19 mouse cellular contexts compared by ENCODE assay signal in genomic region chr6:91095072-91095601, GRCm38 (mm10). TPM values are rescaled to one million over a fixed set of nuclear protein-coding genes. Genes with fewer than 3 reads are reported as not detected.
DNase-seq lines count a peak whose midpoint lies in the region; ATAC-seq and TF ChIP-seq lines count a peak whose summit lies in the region.
"Had no signal": no experiment of that assay in that cellular context is flagged by ENCODE, and none has a peak within 500 bp of the region (broad histone marks: within the 10 kb centered on the region; RNA-seq: fewer than 3 reads in every experiment).

No protein-coding gene starts in this region.

- intact Hi-C loops in left cerebral cortex, postnatal 36 days (cut with DNase I), result no loop called here
- intact Hi-C loops in heart, adult 2 months (cut with DNase I), result no loop called here

- ATAC-seq in kidney, embryonic 16.5 days (ENCODE audit: low FRiP score, low TSS enrichment), result no peak
- ATAC-seq: lung, postnatal 0 days had no signal

- H3K9ac ChIP-seq in kidney, embryonic 16.5 days (replicated peaks; ENCODE audit: low read length), result no peak overlapping the region
- no peak overlapping the region for H3K9ac ChIP-seq in heart, adult 2 months (ENCODE audit: low read depth, low read length)
- H3K9ac ChIP-seq: heart, embryonic 13.5 days; limb, embryonic 12.5 days; liver, embryonic 15.5 days had no signal

- no peak for TF ChIP-seq POLR2A in kidney, adult 2 months (IDR thresholded peaks at IDR 0.05; ENCODE audit: low read depth, low read length)
- no peak for TF ChIP-seq POLR2A in heart, adult 2 months (IDR thresholded peaks at IDR 0.05; ENCODE audit: insufficient read depth, low read depth, low read length)

- H3K27ac ChIP-seq in kidney, adult 2 months (ENCODE audit: insufficient read depth, low read depth, low read length), result no peak overlapping the region
- H3K27ac ChIP-seq in kidney, embryonic 16.5 days (ENCODE audit: low read length), result no peak overlapping the region
- no peak overlapping the region for H3K27ac ChIP-seq in heart, adult 2 months
- no peak overlapping the region for H3K27ac ChIP-seq in limb, embryonic 10.5 days
- H3K27ac ChIP-seq: heart, embryonic 13.5 days; limb, embryonic 12.5 days; liver, embryonic 15.5 days had no signal

- H3K9me3 ChIP-seq in kidney, embryonic 16.5 days (ENCODE audit: low read length), result peaks cover 6% of the 10 kb centered on the region; the same call in 1 of the 2 replicates
- H3K9me3 ChIP-seq in limb, embryonic 10.5 days (replicated peaks), result no peaks in the 10 kb centered on the region
- H3K9me3 ChIP-seq: limb, embryonic 12.5 days; liver, embryonic 15.5 days had no signal

- H3K4me1 ChIP-seq in kidney, adult 2 months (ENCODE audit: control insufficient read depth, insufficient read depth, low read length), result no peaks in the 10 kb centered on the region; the same call in 1 of the 2 replicates
- H3K4me1 ChIP-seq in kidney, embryonic 16.5 days (ENCODE audit: insufficient read depth, low read length), result no peaks in the 10 kb centered on the region
- H3K4me1 ChIP-seq in heart, adult 2 months (ENCODE audit: control insufficient read depth, insufficient read depth, low read length), result no peaks in the 10 kb centered on the region
- H3K4me1 ChIP-seq in limb, embryonic 10.5 days, result peaks cover 10% of the 10 kb centered on the region
- H3K4me1 ChIP-seq: heart, embryonic 13.5 days; liver, embryonic 15.5 days had no signal

- TF ChIP-seq CTCF in kidney, adult 2 months (conservative IDR thresholded peaks at IDR 0.05; ENCODE audit: insufficient read depth, insufficient read length, low read depth, low read length), result no peak
- TF ChIP-seq CTCF in heart, adult 2 months (IDR thresholded peaks at IDR 0.05), result no peak

- no peaks in the 10 kb centered on the region for H3K79me2 ChIP-seq in heart, adult 2 months (replicated peaks; ENCODE audit: control insufficient read depth, insufficient read depth, low read length)

- H3K4me3 ChIP-seq in kidney, adult 2 months (ENCODE audit: insufficient read depth, low read depth, low read length), result no peak overlapping the region
- no peak overlapping the region for H3K4me3 ChIP-seq in kidney, embryonic 16.5 days (ENCODE audit: low read length)
- no peak overlapping the region for H3K4me3 ChIP-seq in heart, adult 2 months
- no peak overlapping the region for H3K4me3 ChIP-seq in limb, embryonic 10.5 days
- H3K4me3 ChIP-seq: heart, embryonic 13.5 days; limb, embryonic 12.5 days; liver, embryonic 15.5 days had no signal

- H3K36me3 ChIP-seq in kidney, adult 2 months (ENCODE audit: control insufficient read depth, insufficient read depth, low read length), result no peaks in the 10 kb centered on the region
- H3K36me3 ChIP-seq in kidney, embryonic 16.5 days (ENCODE audit: insufficient read depth, low read length), result peaks cover 18% of the 10 kb centered on the region
- H3K36me3 ChIP-seq in heart, adult 2 months (ENCODE audit: control insufficient read depth, insufficient read depth, low read length), result no peaks in the 10 kb centered on the region
- no peaks in the 10 kb centered on the region for H3K36me3 ChIP-seq in limb, embryonic 10.5 days
- H3K36me3 ChIP-seq: limb, embryonic 12.5 days had no signal

- no peak for TF ChIP-seq EP300 in heart, adult 2 months (IDR thresholded peaks at IDR 0.05; ENCODE audit: insufficient read depth, low read depth, low read length)

- 59% methylated on average over 2 of the region's 2 CpGs for WGBS in kidney, adult 2 months
- 79% methylated on average over 2 of the region's 2 CpGs for WGBS in kidney, embryonic 16.5 days
- 90% methylated on average over 2 of the region's 2 CpGs for WGBS in heart, adult 2 months
- 87% methylated on average over 2 of the region's 2 CpGs for WGBS in limb, embryonic 10.5 days

- H3K4me2 ChIP-seq in kidney, embryonic 16.5 days (replicated peaks; ENCODE audit: low read depth, low read length), result no peak overlapping the region
- H3K4me2 ChIP-seq: heart, embryonic 13.5 days; limb, embryonic 12.5 days; liver, embryonic 15.5 days had no signal

- peak; percentile 31 for DNase-seq in kidney, adult 2 months
- peak; percentile 8 for DNase-seq in adipocyte (ENCODE audit: low spot score)
- DNase-seq in layer of hippocampus, adult 18-20 months (ENCODE audit: low spot score in 2 of 2), result peak; percentile 62 to 77
- peak; percentile 26 to 29 for DNase-seq in left cerebral cortex, postnatal 36 days (ENCODE audit: low spot score in 2 of 2)
- no peak for DNase-seq in heart, adult 2 months
- DNase-seq in limb, embryonic 10.5 days (ENCODE audit: low spot score), result no peak
- DNase-seq: adrenal gland, postnatal 25 days; cerebellum, adult 9-11 months; gastrocnemius, postnatal 36 days; kidney, adult 9 months; kidney, postnatal 4 days; right cerebral cortex, postnatal 14 days; thymus, postnatal 25 days had no signal

- H3K27me3 ChIP-seq in kidney, adult 2 months (replicated peaks; ENCODE audit: control insufficient read depth, insufficient read depth, low read length), result no peaks in the 10 kb centered on the region
- H3K27me3 ChIP-seq in kidney, embryonic 16.5 days (ENCODE audit: insufficient read depth, low read length), result no peaks in the 10 kb centered on the region
- H3K27me3 ChIP-seq in heart, adult 2 months (ENCODE audit: control insufficient read depth, insufficient read depth, low read length), result no peaks in the 10 kb centered on the region
- H3K27me3 ChIP-seq in limb, embryonic 10.5 days (ENCODE audit: low read depth, poor library complexity, severe bottlenecking), result no peaks in the 10 kb centered on the region
- H3K27me3 ChIP-seq: heart, embryonic 13.5 days; limb, embryonic 12.5 days; liver, embryonic 15.5 days had no signal

RNA-seq across cellular contexts. Expression of gene Nup210, which starts 21.5 kb away (rescaled TPM):
- polyA plus RNA-seq in kidney, adult 2 months (2012; rRNA removed), result 16.7 and 18.5 TPM in 2 replicates
- polyA plus RNA-seq in kidney, embryonic 16.5 days (2015; fragmentation: Nextera tagmentation; extraction: Ambion mirVana), result 26.4 and 29.4 TPM in 2 replicates
- total RNA-seq in layer of hippocampus, adult 18-20 months (2021), result 10 to 100 TPM; 16.2 to 17.5 TPM
- total RNA-seq in left cerebral cortex, postnatal 36 days (2021), result 10 to 100 TPM; 24.8 to 27.7 TPM
- total RNA-seq in heart, adult 2 months (2021), result 1 to 10 TPM; 2.5 to 3.4 TPM
- 2.4 and 6.4 TPM in 2 replicates for polyA plus RNA-seq in heart, adult 2 months (2012; rRNA removed)
- polyA plus RNA-seq in limb, embryonic 10.5 days (2016; fragmentation: Nextera tagmentation; extraction: Ambion mirVana), result 7.2 and 10.7 TPM in 2 replicates
- polyA plus RNA-seq: C2C12 had no signal

Comparison
In these comparisons a context has a peak if more than half of its experiments do, and no peak if none do; other contexts are left out.
1. DNase-seq: peak in kidney, adult 2 months (single experiment), adipocyte (single experiment), layer of hippocampus, adult 18-20 months (2 of 2) and left cerebral cortex, postnatal 36 days (2 of 2); none in heart, adult 2 months (0 of 2) and limb, embryonic 10.5 days (single experiment).